Mouse (Mus musculus): ENCODE results near the gene Smarcd3.

- TF ChIP-seq TCF12 (IDR thresholded peaks at IDR 0.05; ENCODE audit: insufficient read depth, poor library complexity, severe bottlenecking), result no peak
- no peak for TF ChIP-seq MYOG (IDR thresholded peaks at IDR 0.05; ENCODE audit: control insufficient read depth in 1 of 3, insufficient read depth in 1 of 3, insufficient read length in 2 of 3, low read depth in 2 of 3)
- TF ChIP-seq POLR2A (IDR thresholded peaks at IDR 0.05; ENCODE audit: insufficient read length, low read depth), result no peak
- TF ChIP-seq USF1 (IDR thresholded peaks at IDR 0.05; ENCODE audit: low read depth), result no peak
- TF ChIP-seq REST (IDR thresholded peaks at IDR 0.05; ENCODE audit: insufficient read depth, insufficient read length), result no peak
- no peak for TF ChIP-seq POLR2AphosphoS2 (IDR thresholded peaks at IDR 0.05; ENCODE audit: insufficient read length, low read depth)
- no peak for TF ChIP-seq MAX (IDR thresholded peaks at IDR 0.05; ENCODE audit: low read depth)
- no peak for TF ChIP-seq E2F4 (IDR thresholded peaks at IDR 0.05; ENCODE audit: insufficient read depth)
- TF ChIP-seq MYOD1 (IDR thresholded peaks at IDR 0.05; ENCODE audit: control insufficient read depth in 1 of 3, insufficient read length in 2 of 3, low read depth in 2 of 3), result peak in 1 of 3 experiments; percentile 54
- no peak for TF ChIP-seq TCF3 (IDR thresholded peaks at IDR 0.05; ENCODE audit: insufficient read length, low read depth)
- no peak for TF ChIP-seq CEBPB (IDR thresholded peaks at IDR 0.05; ENCODE audit: insufficient read depth, poor library complexity, severe bottlenecking)
- no peak for TF ChIP-seq SRF (IDR thresholded peaks at IDR 0.05; ENCODE audit: control insufficient read depth, insufficient read length, low read depth)
Observed at GRCm38 (mm10) chr5:24587200-24587577, 37.0 kb downstream of the Smarcd3 start.

Data from myocyte (in vitro differentiated cells).